Mouse (Mus musculus) bone marrow macrophage, adult 2 months (primary cell): ENCODE measurements around the gene Ltbp2. TPM values are rescaled to one million over a fixed set of nuclear protein-coding genes. Genes with fewer than 3 reads are reported as not detected.

Experiments
- H3K27ac ChIP-seq: 2 replicates; pipeline ENCODE4 v1.5.1; 2012; ENCODE audit warnings: low read depth, low read length; ENCODE audit not compliant: insufficient read depth
- H3K4me1 ChIP-seq: 2 replicates; pipeline ENCODE4 v1.6.1; 2012; ENCODE audit warnings: low read length; ENCODE audit not compliant: control insufficient read depth, insufficient read depth
- H3K4me3 ChIP-seq: 2 replicates; pipeline ENCODE4 v1.5.1; 2012; ENCODE audit warnings: mild to moderate bottlenecking, low read length, moderate library complexity; ENCODE audit not compliant: insufficient read depth
- CTCF ChIP-seq: IDR thresholded peaks from 2 replicates; pipeline ENCODE4 v1.5.1; 2012; ENCODE audit warnings: low read depth, mild to moderate bottlenecking, low read length, moderate library complexity
- POLR2A ChIP-seq: IDR thresholded peaks from 2 replicates; pipeline ENCODE4 v1.6.1; 2012; ENCODE audit warnings: mild to moderate bottlenecking, low read depth, low read length, borderline replicate concordance
- polyA plus RNA-seq: library from polyadenylated mRNA; stranded (reverse); fragments of >200 nt; gene quantifications from 2 replicates; pipeline ENCODE4 v1.2.4, GENCODE M21; 2012; ENCODE audit not compliant: missing spikeins, insufficient read depth, insufficient read length

Ltbp2 gene
- polyA plus RNA-seq, 1 experiment, result 1.1 TPM

DNA sequence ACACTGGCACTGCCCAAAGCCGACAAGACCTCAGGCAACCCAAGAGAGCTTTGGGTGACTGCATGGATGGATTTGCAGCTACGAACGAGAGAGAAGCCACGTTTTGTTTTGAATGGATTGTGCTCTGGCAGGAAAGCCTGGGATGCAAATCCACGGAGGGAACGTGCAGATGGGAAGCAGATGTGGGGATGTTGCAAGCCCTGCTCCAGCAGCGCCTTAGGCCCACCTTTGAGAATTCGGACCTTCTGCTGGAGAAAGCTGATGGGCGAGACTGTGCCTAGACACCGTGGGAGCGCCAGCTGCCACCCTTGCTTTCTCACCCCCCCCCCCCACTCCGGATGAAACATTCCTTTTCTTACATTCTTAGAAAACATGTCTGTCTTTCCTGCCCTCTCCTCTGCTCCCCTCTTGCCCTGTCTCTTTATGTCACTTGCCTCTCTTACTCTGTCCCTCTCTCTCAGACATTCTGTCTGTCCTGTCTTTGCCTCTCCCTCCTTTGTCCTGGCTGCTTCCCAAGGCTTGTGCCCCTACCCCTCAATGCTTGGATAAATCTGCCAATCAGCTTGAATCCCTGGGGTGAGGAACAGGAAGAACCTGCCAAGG is 30.8 kb upstream of the Ltbp2 start:
- TF ChIP-seq CTCF (no peak), POLR2A (no peak)
- no peak overlapping the region for H3K4me3 ChIP-seq
- H3K27ac ChIP-seq, result no peak overlapping the region
- H3K4me1 ChIP-seq, result no peaks in the 10 kb centered on the region

DNA sequence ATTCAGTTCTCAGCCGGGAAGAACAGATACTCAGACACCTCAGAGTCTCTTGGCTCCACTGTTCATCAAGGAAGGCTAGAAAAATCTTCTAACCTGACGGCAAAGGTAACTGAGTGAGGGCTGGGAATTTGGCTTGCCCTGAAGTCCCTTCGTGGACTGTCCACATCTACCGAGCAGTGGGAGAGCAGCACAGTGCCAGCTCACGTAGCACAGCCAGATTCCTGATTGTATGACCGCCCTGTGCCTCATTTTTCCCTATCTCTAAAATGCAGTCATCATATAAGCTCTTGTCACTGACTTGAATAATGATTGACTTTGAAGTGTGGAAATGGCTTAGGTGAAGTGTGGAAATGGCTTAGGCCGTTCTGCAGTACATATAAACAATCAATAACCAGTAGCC is 28.1 kb upstream of the Ltbp2 start:
- no peak overlapping the region for H3K27ac ChIP-seq
- no peaks in the 10 kb centered on the region for H3K4me1 ChIP-seq
- no peak overlapping the region for H3K4me3 ChIP-seq
- TF ChIP-seq CTCF (no peak), POLR2A (no peak)

DNA sequence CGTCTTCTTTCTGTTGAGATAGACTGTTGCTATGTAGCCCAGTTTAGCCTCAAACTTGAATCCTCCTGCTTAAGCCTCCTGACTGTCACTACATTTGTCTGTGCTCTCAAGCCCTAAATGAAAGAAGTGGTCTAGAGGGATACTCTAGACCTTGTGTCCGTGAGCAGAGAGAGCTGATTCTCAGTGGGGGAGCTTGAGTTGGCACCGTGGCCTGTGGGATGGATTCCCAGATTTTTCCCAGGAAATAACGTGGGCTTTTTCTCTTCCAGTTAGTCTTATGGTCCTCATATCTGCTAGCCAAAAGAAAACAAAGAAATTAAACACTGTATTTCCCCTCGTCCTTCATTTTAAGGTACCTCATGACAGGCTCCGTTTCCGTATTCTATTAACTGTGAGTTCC is 24.0 kb upstream of the Ltbp2 start:
- Histone ChIP-seq H3K4me3 (no peak overlapping the region), H3K4me1 (no peaks in the 10 kb centered on the region), H3K27ac (no peak overlapping the region)
- TF ChIP-seq POLR2A (no peak), CTCF (no peak)

DNA sequence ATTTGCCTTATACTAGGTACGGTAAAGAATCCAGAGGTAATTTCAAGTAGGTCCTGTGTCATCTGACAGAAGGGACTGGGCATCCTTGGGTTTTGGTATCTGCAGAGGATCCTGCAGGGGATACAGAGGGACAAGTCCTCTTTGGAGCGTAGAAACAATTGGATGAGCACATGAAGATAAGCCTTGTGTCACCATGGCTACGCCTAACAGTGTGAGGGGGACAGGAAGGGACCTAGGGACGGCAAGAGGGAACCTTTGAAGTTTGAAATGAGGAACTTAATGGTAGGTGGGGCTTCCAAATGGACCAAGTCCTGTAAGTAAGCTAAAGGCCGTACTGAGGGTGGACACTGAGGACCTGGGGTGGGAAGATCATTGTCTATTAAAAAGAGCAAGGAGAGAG is 21.0 kb upstream of the Ltbp2 start:
- Histone ChIP-seq H3K27ac (no peak overlapping the region), H3K4me1 (no peaks in the 10 kb centered on the region), H3K4me3 (no peak overlapping the region)
- TF ChIP-seq CTCF (no peak), POLR2A (no peak)

DNA sequence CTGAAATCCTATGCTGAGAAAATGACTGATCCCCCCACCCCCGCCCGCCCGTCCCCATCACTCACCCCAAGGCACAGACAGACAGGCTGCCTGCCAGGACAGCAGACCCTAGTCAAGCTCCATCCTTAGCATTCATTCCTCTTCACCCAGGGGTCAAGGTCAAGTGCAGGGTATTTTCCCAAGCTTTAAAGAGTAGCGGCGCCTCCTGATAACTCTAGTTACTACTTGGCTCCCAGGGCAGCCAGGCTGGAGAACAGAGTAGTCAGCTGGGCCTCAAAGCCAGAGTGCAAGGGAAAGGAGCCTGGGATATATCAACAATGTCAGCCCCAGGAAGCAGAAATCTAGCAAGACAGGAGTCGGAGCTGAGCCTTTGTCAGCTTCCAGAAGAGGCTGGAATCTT is 19.9 kb upstream of the Ltbp2 start:
- no peaks in the 10 kb centered on the region for H3K4me1 ChIP-seq
- no peak overlapping the region for H3K4me3 ChIP-seq
- TF ChIP-seq CTCF (no peak), POLR2A (no peak)
- H3K27ac ChIP-seq, result no peak overlapping the region

DNA sequence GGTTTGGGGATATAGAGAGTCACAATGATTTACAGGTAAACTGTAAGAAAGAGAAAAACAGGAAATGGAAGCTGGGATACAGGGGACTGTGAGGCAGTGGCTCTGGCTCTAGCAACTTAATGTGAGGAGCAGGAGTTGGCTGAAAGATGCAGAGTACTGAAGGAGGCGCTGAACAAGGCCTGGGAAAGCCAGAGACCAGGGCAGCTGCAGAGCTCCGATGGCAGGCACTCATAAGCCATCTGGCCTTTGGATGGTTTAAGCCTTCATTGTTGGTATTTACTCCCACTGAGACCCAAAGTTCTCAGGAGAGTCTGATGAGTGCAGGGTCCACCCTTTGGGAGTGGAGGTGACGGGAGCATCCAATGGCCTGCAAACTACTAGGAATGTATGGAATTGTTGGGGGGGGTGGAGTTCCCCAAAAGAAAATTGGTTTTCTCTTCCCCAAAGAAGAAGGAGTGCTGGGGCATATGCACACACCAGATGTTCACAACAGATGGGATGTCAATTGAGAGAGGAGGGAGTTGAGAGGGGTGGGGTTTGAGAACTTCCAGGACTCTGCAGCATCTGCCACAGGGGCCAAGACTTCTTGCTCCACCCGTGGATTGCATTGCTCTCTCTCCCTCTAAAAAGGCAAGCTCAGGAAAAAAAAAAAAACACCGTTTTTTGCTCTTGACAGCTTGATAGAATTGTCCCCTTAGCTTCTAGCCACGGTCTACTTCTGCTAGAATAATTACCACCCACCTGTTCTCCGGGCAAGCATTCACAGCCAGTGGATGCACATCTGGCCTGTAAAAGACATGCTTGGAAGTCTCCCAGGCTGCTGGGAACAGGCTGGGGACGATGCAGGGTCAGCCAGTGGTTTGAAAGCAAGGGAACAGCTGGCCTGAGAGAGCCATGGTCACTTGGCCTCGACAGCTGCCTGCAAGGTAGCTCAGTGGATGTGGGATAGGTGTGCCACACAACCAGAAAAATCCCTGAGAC is 17.6 kb upstream of the Ltbp2 start:
- no peak overlapping the region for H3K27ac ChIP-seq
- no peaks in the 10 kb centered on the region for H3K4me1 ChIP-seq
- TF ChIP-seq CTCF, result no peak
- no peak for TF ChIP-seq POLR2A
- no peak overlapping the region for H3K4me3 ChIP-seq

DNA sequence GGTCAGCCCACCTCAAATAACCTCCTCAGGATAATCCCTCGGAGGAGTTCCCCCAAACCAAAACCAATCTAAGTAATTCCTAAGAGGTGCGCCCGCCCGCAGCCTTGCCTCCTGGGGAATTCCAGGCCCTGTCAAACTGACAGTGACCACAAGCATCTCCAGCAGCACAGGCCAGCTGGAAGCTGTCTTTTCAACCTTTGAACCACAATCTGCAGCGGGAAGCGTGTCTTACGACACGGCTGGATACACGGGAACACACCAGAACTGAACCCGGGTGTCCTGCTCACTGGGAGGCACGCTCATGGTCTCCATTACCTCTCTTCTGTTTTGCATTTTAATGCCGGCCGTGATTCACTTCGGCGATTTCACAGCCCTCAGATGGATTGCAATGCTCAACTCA is 14.0 kb upstream of the Ltbp2 start:
- no peak overlapping the region for H3K27ac ChIP-seq

DNA sequence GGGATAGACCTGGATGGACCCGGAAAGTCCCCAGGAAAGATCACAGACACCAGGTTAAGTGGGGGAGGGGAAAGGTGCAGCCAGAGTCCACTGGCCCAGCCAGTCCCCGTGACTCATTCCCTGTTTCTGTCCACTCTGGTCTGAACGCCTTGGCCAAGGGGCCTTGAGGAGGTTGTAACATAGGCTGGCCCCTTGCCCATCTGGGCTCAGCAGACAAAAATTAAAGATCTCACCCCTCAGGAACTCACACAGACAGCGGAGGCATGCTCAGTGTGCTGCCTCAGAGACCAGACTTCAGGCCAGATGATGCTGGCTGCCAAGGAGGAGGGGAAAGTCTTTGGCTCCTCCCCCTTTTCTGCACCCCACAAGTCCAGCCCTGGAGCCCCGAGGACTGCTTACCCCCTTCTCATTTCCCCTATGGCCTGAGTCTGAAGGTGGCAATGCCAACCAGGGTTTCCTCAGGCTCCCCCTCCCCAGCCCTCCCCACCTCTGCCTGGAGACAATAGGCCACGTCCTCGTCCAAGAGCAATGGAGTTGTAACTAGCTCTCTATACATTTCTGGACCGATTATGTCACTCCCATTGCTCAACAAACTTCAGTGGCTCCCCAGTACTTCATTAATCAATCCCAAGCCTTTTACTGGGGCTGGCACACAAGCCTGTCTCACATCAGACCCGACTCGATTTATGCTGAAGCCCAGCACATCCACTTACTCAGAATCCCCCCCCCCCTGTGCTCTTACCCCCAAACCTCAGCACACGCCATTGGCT is 9.0 kb upstream of the Ltbp2 start:
- no peak overlapping the region for H3K27ac ChIP-seq
- H3K4me1 ChIP-seq, result no peaks in the 10 kb centered on the region
- TF ChIP-seq POLR2A (no peak), CTCF (no peak)
- H3K4me3 ChIP-seq, result no peak overlapping the region

More for the DNA sequence above, 14.0 kb upstream of the Ltbp2 start:
- no peak for TF ChIP-seq POLR2A
- TF ChIP-seq CTCF, result no peak
- H3K4me1 ChIP-seq, result no peaks in the 10 kb centered on the region
- no peak overlapping the region for H3K4me3 ChIP-seq

DNA sequence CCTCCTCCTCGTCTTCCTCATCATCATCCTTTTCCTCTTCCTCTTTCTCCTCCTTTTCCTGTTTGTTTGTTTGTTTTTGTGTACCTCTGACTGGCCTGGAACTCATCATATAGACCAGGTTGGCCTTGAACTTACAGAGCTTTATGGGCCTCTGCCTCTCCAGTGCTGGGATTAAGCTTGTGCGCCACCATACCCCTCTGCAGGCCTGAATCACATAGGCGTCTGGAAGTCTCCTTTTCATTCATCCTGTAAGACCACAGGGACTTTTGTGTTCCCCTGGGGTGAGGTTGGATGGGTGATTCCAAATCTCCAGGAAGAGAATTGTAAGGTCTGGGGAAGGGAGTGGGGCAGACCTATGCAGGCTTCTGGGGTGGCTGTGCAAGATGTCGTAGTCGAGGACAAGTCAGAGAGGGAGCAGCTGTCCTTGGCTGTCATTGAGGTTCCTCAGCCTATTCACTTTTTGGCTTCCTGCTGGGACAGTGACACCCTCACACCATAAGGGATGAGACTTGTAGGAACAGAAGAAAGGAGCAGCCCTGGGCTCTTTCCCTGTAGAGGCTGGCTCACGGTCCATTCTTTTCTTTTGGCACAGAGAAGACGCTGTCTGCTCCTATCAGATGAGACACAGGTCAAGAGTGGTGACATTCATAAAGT is 8.2 kb upstream of the Ltbp2 start:
- TF ChIP-seq POLR2A (no peak), CTCF (no peak)
- no peaks in the 10 kb centered on the region for H3K4me1 ChIP-seq
- H3K27ac ChIP-seq, result no peak overlapping the region
- H3K4me3 ChIP-seq, result no peak overlapping the region
